Mouse (Mus musculus) left cerebral cortex, postnatal 14 days (tissue): ENCODE data around the gene Lrg1. TPM values are rescaled to one million over a fixed set of nuclear protein-coding genes. Genes with fewer than 3 reads are reported as not detected.

ENCODE experiments used
- DNase-seq, 2 experiments: peaks; one replicate each; pipeline ENCODE4 v3.0.0; 2021 to 2022; ENCODE audit warnings: low spot score in 2 of 2, mixed read lengths in 1 of 2
- intact Hi-C: fragments of 180-260 bp; cut with DNase I; formaldehyde crosslinking; loops from one replicate; pipeline ENCODE4 v1.15.1; 2025
- total RNA-seq, 2 experiments: library from RNA; stranded (reverse); gene quantifications; 2 replicates each; pipeline ENCODE4 v1.2.3; 2021

Lrg1 gene
- total RNA-seq, 2 experiments from 2014 or later = 1.2 to 2.8 TPM

- DNase-seq = peak in 1 of 2 experiments; percentile 53
Observed at GRCm38 (mm10) chr17:56139355-56139754, 17.6 kb upstream of the Lrg1 start.

GRCm38 (mm10) chr17:56137839-56138613 lies 16.2 kb upstream of the Lrg1 start:
- intact Hi-C loops = no loop called here

More at GRCm38 (mm10) chr17:56139355-56139754, 17.6 kb upstream of the Lrg1 start:
- intact Hi-C loops = no loop called here

GRCm38 (mm10) chr17:56136558-56136957 lies 14.8 kb upstream of the Lrg1 start:
- DNase-seq = no peak
- intact Hi-C loops = no loop called here

More at GRCm38 (mm10) chr17:56137839-56138613, 16.2 kb upstream of the Lrg1 start:
- no peak for DNase-seq

GRCm38 (mm10) chr17:56134463-56134971 lies 12.7 kb upstream of the Lrg1 start:
- DNase-seq = peak in 1 of 2 experiments; percentile 59
- intact Hi-C loops = loop anchor here (5.0 kb wide), 1 partner anchor 118 kb away; no protein-coding TSS in a partner anchor

- intact Hi-C loops = loop anchor here (2.0 to 5.0 kb wide), 2 partner anchors 25 to 119 kb away; no protein-coding TSS in a partner anchor
- no peak for DNase-seq
Observed at GRCm38 (mm10) chr17:56133457-56134363, 11.9 kb upstream of the Lrg1 start.

GRCm38 (mm10) chr17:56132661-56133060 lies 10.9 kb upstream of the Lrg1 start:
- DNase-seq = peak in 1 of 2 experiments; percentile 67
- intact Hi-C loops = loop anchor here (2.0 to 5.0 kb wide), 2 partner anchors 26 to 120 kb away; no protein-coding TSS in a partner anchor

- peak; percentile 59 to 72 for DNase-seq
- intact Hi-C loops = loop anchor here (2.0 to 5.0 kb wide), 2 partner anchors 27 to 120 kb away; no protein-coding TSS in a partner anchor
Observed at GRCm38 (mm10) chr17:56131814-56132213, 10.0 kb upstream of the Lrg1 start.

GRCm38 (mm10) chr17:56131136-56131535 lies 9.3 kb upstream of the Lrg1 start:
- DNase-seq = no peak
- intact Hi-C loops = loop anchor here (5.0 kb wide), 1 partner anchor 121 kb away; no protein-coding TSS in a partner anchor

GRCm38 (mm10) chr17:56128246-56128645 lies 6.4 kb upstream of the Lrg1 start:
- intact Hi-C loops = no loop called here
- no peak for DNase-seq

GRCm38 (mm10) chr17:56126175-56126574 lies 4.4 kb upstream of the Lrg1 start:
- intact Hi-C loops = no loop called here
- DNase-seq = no peak

- no peak for DNase-seq
- intact Hi-C loops = no loop called here
Observed at GRCm38 (mm10) chr17:56125276-56125630, 3.5 kb upstream of the Lrg1 start.

- DNase-seq = peak; percentile 62
- intact Hi-C loops = no loop called here
Observed at GRCm38 (mm10) chr17:56124377-56125275, 2.8 kb upstream of the Lrg1 start.

GRCm38 (mm10) chr17:56123681-56124340 lies 2.0 kb upstream of the Lrg1 start:
- no peak for DNase-seq
- intact Hi-C loops = no loop called here

- no peak for DNase-seq
- intact Hi-C loops = no loop called here
Observed at GRCm38 (mm10) chr17:56123161-56123560, 1.4 kb upstream of the Lrg1 start.

GRCm38 (mm10) chr17:56119981-56120880 lies 1.6 kb downstream of the Lrg1 start:
- peak in 1 of 2 experiments; percentile 50 for DNase-seq
- intact Hi-C loops = no loop called here

GRCm38 (mm10) chr17:56119431-56119830 lies 2.4 kb downstream of the Lrg1 start:
- intact Hi-C loops = no loop called here

GRCm38 (mm10) chr17:56117251-56117710 lies 4.5 kb downstream of the Lrg1 start, which contains the start of gene Plin5:
Plin5 (minus strand) TSS chr17:56117596.
- DNase-seq = peak; percentile 53 to 64
- intact Hi-C loops = no loop called here

More at GRCm38 (mm10) chr17:56119431-56119830, 2.4 kb downstream of the Lrg1 start:
- no peak for DNase-seq
